Mouse (Mus musculus) right cerebral cortex, postnatal 4 days (tissue): ENCODE results near the gene Pard6b.
"Not testable (repeated sequence)": the region's sequence is repeated elsewhere in the genome, so short reads cannot be mapped to it uniquely, and the experiment has no call there.

ENCODE experiments used
- DNase-seq: peaks from one replicate; pipeline ENCODE4 v3.0.0-alpha.2; 2022

Pard6b gene

GRCm38 (mm10) chr2:168103341-168103740 lies 22.5 kb downstream of the Pard6b start:
- DNase-seq, result no peak

GRCm38 (mm10) chr2:168104375-168105144 lies 23.8 kb downstream of the Pard6b start:
- no peak for DNase-seq

GRCm38 (mm10) chr2:168105271-168105670 lies 24.5 kb downstream of the Pard6b start:
- DNase-seq, result no peak

GRCm38 (mm10) chr2:168106701-168107178 lies 25.9 kb downstream of the Pard6b start:
- peak; percentile 82 for DNase-seq

- DNase-seq, result no peak
These were observed 26.6 kb downstream of the Pard6b start for GRCm38 (mm10) chr2:168107356-168107755.

- not testable (repeated sequence) for DNase-seq
These were observed 27.1 kb downstream of the Pard6b start for GRCm38 (mm10) chr2:168107901-168108300.

GRCm38 (mm10) chr2:168111902-168112301 lies 31.1 kb downstream of the Pard6b start:
- peak; percentile 83 for DNase-seq

- DNase-seq, result no peak
These were observed 32.5 kb downstream of the Pard6b start for GRCm38 (mm10) chr2:168113263-168113662.

GRCm38 (mm10) chr2:168113692-168114091 lies 32.9 kb downstream of the Pard6b start:
- no peak for DNase-seq

- DNase-seq, result peak; percentile 67
These were observed 34.0 kb downstream of the Pard6b start for GRCm38 (mm10) chr2:168114699-168115350.

- no peak for DNase-seq
These were observed 35.0 kb downstream of the Pard6b start for GRCm38 (mm10) chr2:168115826-168116225.

GRCm38 (mm10) chr2:168117147-168117546 lies 36.3 kb downstream of the Pard6b start:
- peak; percentile 63 for DNase-seq

- no peak for DNase-seq
These were observed 36.7 kb downstream of the Pard6b start for GRCm38 (mm10) chr2:168117553-168117952.

- no peak for DNase-seq
These were observed 37.2 kb downstream of the Pard6b start for GRCm38 (mm10) chr2:168117967-168118366.

- no peak for DNase-seq
These were observed 37.7 kb downstream of the Pard6b start for GRCm38 (mm10) chr2:168118456-168118855.

GRCm38 (mm10) chr2:168119123-168119522 lies 38.3 kb downstream of the Pard6b start:
- no peak for DNase-seq

- no peak for DNase-seq
These were observed 40.1 kb downstream of the Pard6b start for GRCm38 (mm10) chr2:168120906-168121305.

GRCm38 (mm10) chr2:168123652-168124051 lies 42.8 kb downstream of the Pard6b start:
- DNase-seq, result no peak

- no peak for DNase-seq
These were observed 44.7 kb downstream of the Pard6b start for GRCm38 (mm10) chr2:168125288-168126089.

- no peak for DNase-seq
These were observed 47.0 kb downstream of the Pard6b start for GRCm38 (mm10) chr2:168127767-168128166.

GRCm38 (mm10) chr2:168128211-168128859 lies 47.5 kb downstream of the Pard6b start:
- DNase-seq, result peak; percentile 95

GRCm38 (mm10) chr2:168130046-168130445 lies 49.2 kb downstream of the Pard6b start:
- no peak for DNase-seq

- peak; percentile 44 for DNase-seq
These were observed 56.4 kb downstream of the Pard6b start for GRCm38 (mm10) chr2:168137161-168137560.
